Mouse (Mus musculus): ENCODE data around the gene Il17rd.

DNA sequence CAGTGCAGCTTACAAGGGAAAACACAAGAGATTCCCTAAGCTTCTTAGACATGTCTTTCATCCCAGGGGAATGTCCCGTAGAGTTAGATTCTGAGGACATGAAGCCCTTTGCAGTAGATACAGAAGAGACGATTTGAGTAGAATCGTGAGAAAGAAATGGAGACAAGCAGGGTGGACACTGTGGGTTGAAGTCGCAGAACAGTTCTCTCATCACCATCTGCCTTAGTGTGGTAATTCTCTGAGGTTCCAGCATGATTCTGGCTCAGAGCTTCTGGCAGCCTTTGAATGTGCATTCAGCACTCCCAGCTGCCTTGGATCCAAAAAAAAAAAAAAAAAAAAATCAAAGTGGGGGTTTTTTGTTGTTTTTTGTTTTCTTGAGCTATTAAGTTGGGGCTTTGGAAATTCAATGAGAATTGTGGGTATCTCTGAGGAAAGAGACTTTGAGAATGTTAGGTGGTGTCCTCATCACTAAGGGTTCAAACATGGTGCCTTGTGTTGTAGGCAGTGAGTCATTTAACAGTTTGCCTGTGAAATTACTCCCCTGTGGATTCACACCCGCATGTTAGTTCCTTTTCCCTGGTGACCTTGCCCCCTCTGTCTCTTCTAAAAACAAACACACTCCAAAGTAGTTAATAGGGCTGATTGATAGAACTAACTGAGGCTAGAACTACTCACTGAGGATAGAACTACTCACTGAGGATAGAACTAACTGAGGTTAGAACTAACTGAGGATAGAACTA is 43.0 kb downstream of the Il17rd start:
- no peak for TF ChIP-seq POLR2A (IDR thresholded peaks at IDR 0.05; ENCODE audit: borderline replicate concordance, insufficient read depth, low read length)
- no peak for TF ChIP-seq CTCF (IDR thresholded peaks at IDR 0.05; ENCODE audit: borderline replicate concordance, insufficient read depth, low read depth, low read length)

Data from cerebellum, adult 2 months (tissue).